Mouse (Mus musculus) lung, postnatal 0 days (tissue): Measurements from ENCODE around the gene Sphk1.

ENCODE experiments used
- CTCF ChIP-seq: IDR thresholded peaks from 2 replicates; pipeline ENCODE4 v1.5.1; 2016; ENCODE audit warnings: antibody characterized with exemption, mild to moderate bottlenecking
- EP300 ChIP-seq: IDR thresholded peaks from 2 replicates; pipeline ENCODE4 v1.6.1; 2016; ENCODE audit warnings: antibody characterized with exemption, mild to moderate bottlenecking, control low read depth

- TF ChIP-seq EP300 (no peak), CTCF (no peak)
These were observed 1.6 kb downstream of the Sphk1 start for GRCm38 (mm10) chr11:116532262-116532809.
